8 mouse cellular contexts compared by ENCODE assay signal in the genomic region with DNA sequence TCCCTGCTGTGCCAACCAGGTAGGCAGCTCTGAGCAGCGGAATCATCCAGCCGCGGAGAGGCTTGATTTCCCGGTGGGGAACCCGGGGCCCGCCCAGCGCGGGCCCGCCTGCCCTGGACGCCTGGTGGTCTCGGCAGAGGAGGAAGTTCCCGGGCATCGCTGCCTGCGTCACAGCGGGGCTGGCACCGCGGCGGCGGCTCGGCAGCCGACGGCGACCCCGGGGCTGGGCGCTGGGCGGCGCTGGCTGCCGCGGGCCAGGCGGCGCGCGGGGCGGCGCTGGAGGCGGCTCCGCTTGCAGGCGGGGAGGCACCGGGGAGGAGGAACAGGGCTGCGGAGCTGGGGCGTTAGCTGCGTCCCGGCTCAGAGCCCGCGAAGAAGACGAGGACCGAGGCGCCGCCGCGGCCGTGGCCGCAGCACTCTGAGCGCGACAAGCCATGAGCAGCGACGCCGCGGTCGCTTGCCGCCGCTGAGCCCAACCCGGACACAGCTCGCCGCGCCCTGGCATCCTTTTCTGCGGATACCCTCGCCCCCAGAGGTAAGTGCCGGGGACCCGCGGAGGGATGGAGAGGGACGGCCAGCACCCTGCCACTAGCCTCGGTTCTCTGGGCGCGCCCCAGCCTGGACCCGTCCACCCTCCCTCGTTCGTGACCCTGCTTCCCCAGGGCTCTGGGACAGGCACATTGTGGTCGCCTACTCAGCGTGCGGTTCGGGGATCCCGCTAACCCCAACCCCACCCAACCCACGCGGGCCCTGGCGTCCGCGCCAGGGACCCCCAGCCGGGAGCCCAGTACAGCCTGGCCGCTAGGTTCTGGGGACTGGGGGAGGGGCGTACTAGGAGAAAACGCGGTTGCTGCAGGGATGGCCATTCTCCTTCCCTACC. TPM values are rescaled to one million over a fixed set of nuclear protein-coding genes. Genes with fewer than 3 reads are reported as not detected.
DNase-seq lines count a peak whose midpoint lies in the region; ATAC-seq lines count a peak whose summit lies in the region.

Gene Lrrc8c (plus strand): TSS at position 293 of the 880 bp plus-strand sequence.

- H3K9me3 ChIP-seq in hindbrain, embryonic 13.5 days = no peaks in the 10 kb centered on the region

- H3K36me3 ChIP-seq in hindbrain, embryonic 13.5 days = no peaks in the 10 kb centered on the region

- peaks cover 29% of the 10 kb centered on the region for H3K4me1 ChIP-seq in hindbrain, embryonic 13.5 days (replicated peaks)

- DNase-seq in T-cell, adult 2 months (ENCODE audit: low spot score) = peak; percentile 93
- DNase-seq in cerebellum, postnatal 14 days = peak; percentile 69 to 79
- peak; percentile 67 to 73 for DNase-seq in frontal cortex, postnatal 25 days (ENCODE audit: low spot score in 2 of 2)
- DNase-seq in left cerebral cortex, adult 18-20 months (ENCODE audit: low spot score in 2 of 2) = peak; percentile 76 to 90
- DNase-seq in lung, postnatal 4 days = peak; percentile 91 to 95
- peak; percentile 90 for DNase-seq in retina, postnatal 1 day
- DNase-seq in thymus, postnatal 4 days = peak; percentile 93

- H3K4me3 ChIP-seq in hindbrain, embryonic 13.5 days = peak within 1 kb of the TSS; percentile 75

- peak within 1 kb of the TSS; percentile 89 for H3K27ac ChIP-seq in hindbrain, embryonic 13.5 days

- no peaks in the 10 kb centered on the region for H3K27me3 ChIP-seq in hindbrain, embryonic 13.5 days

- H3K9ac ChIP-seq in hindbrain, embryonic 13.5 days = peak within 1 kb of the TSS; percentile 87

- under 1% methylated on average over 85 of the region's 93 CpGs for WGBS in hindbrain, embryonic 13.5 days

- peak; percentile 93 for ATAC-seq in hindbrain, embryonic 13.5 days (ENCODE audit: low FRiP score)

- H3K4me2 ChIP-seq in hindbrain, embryonic 13.5 days = peak within 1 kb of the TSS; percentile 93

RNA-seq across cellular contexts. Expression of gene Lrrc8c, which starts in this region (rescaled TPM):
- polyA plus RNA-seq in hindbrain, embryonic 13.5 days (2015; fragmentation: Nextera tagmentation; extraction: Ambion mirVana) = 11.8 and 14.0 TPM in 2 replicates
- total RNA-seq in left cerebral cortex, adult 18-20 months (2021) = 10 to 100 TPM; 30.7 to 31.0 TPM

Comparison
In these comparisons a context has a peak if more than half of its experiments do, and no peak if none do; other contexts are left out.
1. Peak in every context shown above with its lines: DNase-seq, ATAC-seq, H3K4me3 ChIP-seq and H3K27ac ChIP-seq.